Mouse (Mus musculus) liver, embryonic 16.5 days (tissue): Measurements from ENCODE around the gene Ipo9. TPM values are rescaled to one million over a fixed set of nuclear protein-coding genes. Genes with fewer than 3 reads are reported as not detected.

ENCODE experiments used
- ATAC-seq: fragments of 200-750 bp; cut with Nextera tagmentation; 2 replicates; pipeline ENCODE4 v1.8.0; 2017; ENCODE audit warnings: low read depth, mild to moderate bottlenecking, moderate number of reproducible peaks, moderate library complexity
- H3K27ac ChIP-seq: fragments of 300-500 bp; sonication (generic); 2 replicates; pipeline ENCODE4 v1.5.1; 2014; ENCODE audit warnings: mild to moderate bottlenecking, low read length
- H3K27me3 ChIP-seq: fragments of 300-500 bp; sonication (generic); 2 replicates; pipeline ENCODE4 v1.6.1; 2014; ENCODE audit warnings: low read depth, low read length, mixed read lengths; ENCODE audit not compliant: control insufficient read depth, insufficient read depth
- H3K36me3 ChIP-seq: fragments of 300-500 bp; sonication (generic); 2 replicates; pipeline ENCODE4 v1.6.1; 2014; ENCODE audit warnings: mild to moderate bottlenecking; ENCODE audit not compliant: control insufficient read depth, insufficient read depth
- H3K4me1 ChIP-seq: fragments of 300-500 bp; sonication (generic); 2 replicates; pipeline ENCODE4 v1.6.1; 2014; ENCODE audit warnings: low read depth, low read length, mixed read lengths; ENCODE audit not compliant: control insufficient read depth
- H3K4me2 ChIP-seq: fragments of 300-500 bp; sonication (generic); 2 replicates; pipeline ENCODE4 v1.6.1; 2014; ENCODE audit warnings: low read depth, low read length, mixed read lengths
- H3K4me3 ChIP-seq: fragments of 300-500 bp; sonication (generic); 2 replicates; pipeline ENCODE4 v1.5.1; 2014; ENCODE audit warnings: low read depth, mild to moderate bottlenecking, low read length
- H3K9ac ChIP-seq: fragments of 300-500 bp; sonication (generic); 2 replicates; pipeline ENCODE4 v1.6.1; 2014; ENCODE audit warnings: low read depth, low read length
- H3K9me3 ChIP-seq: fragments of 300-500 bp; sonication (generic); replicated peaks from 2 replicates; pipeline ENCODE4 v1.6.1; 2016; ENCODE audit warnings: low read length; ENCODE audit not compliant: control insufficient read depth
- WGBS: fragments of 180-500 bp; shearing (Covaris S2); extraction: QIAGEN DNeasy Blood & Tissue Kit; methylation state at CpG from one replicate; pipeline ENCODE4 v1.1.7; 2014; ENCODE audit not compliant: insufficient replicate concordance; 5-methylcytosine and 5-hydroxymethylcytosine counted together
- polyA plus RNA-seq: library from polyadenylated mRNA; unstranded; fragments of >200 nt; fragmentation: Nextera tagmentation; extraction: Ambion mirVana; gene quantifications from 2 replicates; pipeline ENCODE4 v1.2.1, GENCODE M21; 2015

The Ipo9 gene
- polyA plus RNA-seq, 1 experiment from 2014 or later = 23.5 TPM

GRCm38 (mm10) chr1:135443506-135443905 is 13.2 kb upstream of the Ipo9 start:
- Histone ChIP-seq H3K36me3 (no peaks in the 10 kb centered on the region), H3K4me3 (no peak overlapping the region), H3K4me2 (no peak overlapping the region), H3K9ac (no peak overlapping the region), H3K27ac (no peak overlapping the region), H3K27me3 (no peaks in the 10 kb centered on the region), H3K4me1 (no peaks in the 10 kb centered on the region), H3K9me3 (no peaks in the 10 kb centered on the region)
- 78% methylated on average over 12 of the region's 12 CpGs for WGBS
- ATAC-seq = no peak

GRCm38 (mm10) chr1:135441861-135442260 is 11.6 kb upstream of the Ipo9 start:
- Histone ChIP-seq H3K9me3 (no peaks in the 10 kb centered on the region), H3K9ac (no peak overlapping the region), H3K27ac (no peak overlapping the region), H3K4me2 (no peak overlapping the region), H3K27me3 (no peaks in the 10 kb centered on the region), H3K36me3 (no peaks in the 10 kb centered on the region), H3K4me1 (no peaks in the 10 kb centered on the region), H3K4me3 (no peak overlapping the region)
- ATAC-seq = no peak
- 71% methylated on average over 3 of the region's 3 CpGs for WGBS

GRCm38 (mm10) chr1:135440986-135441385 is 10.7 kb upstream of the Ipo9 start:
- Histone ChIP-seq H3K9me3 (no peaks in the 10 kb centered on the region), H3K4me3 (no peak overlapping the region), H3K27ac (no peak overlapping the region), H3K4me1 (no peaks in the 10 kb centered on the region), H3K9ac (no peak overlapping the region), H3K36me3 (no peaks in the 10 kb centered on the region), H3K4me2 (no peak overlapping the region), H3K27me3 (no peaks in the 10 kb centered on the region)
- WGBS = 54% methylated on average over 6 of the region's 6 CpGs
- no peak for ATAC-seq

- 66% methylated on average over 6 of the region's 6 CpGs for WGBS
- Histone ChIP-seq H3K36me3 (no peaks in the 10 kb centered on the region), H3K27ac (no peak overlapping the region), H3K9me3 (no peaks in the 10 kb centered on the region), H3K4me1 (no peaks in the 10 kb centered on the region), H3K27me3 (no peaks in the 10 kb centered on the region), H3K4me2 (no peak overlapping the region), H3K4me3 (no peak overlapping the region), H3K9ac (no peak overlapping the region)
- no peak for ATAC-seq
Observed at GRCm38 (mm10) chr1:135438801-135439200, 8.5 kb upstream of the Ipo9 start.

GRCm38 (mm10) chr1:135435823-135436222 is 5.5 kb upstream of the Ipo9 start:
- Histone ChIP-seq H3K4me3 (no peak overlapping the region), H3K4me2 (no peak overlapping the region), H3K27me3 (no peaks in the 10 kb centered on the region), H3K9me3 (no peaks in the 10 kb centered on the region), H3K36me3 (no peaks in the 10 kb centered on the region), H3K4me1 (peaks cover 4% of the 10 kb centered on the region), H3K9ac (no peak overlapping the region), H3K27ac (no peak overlapping the region)
- 0 out of 2 replicates have a peak, but pooled peaks have one; percentile 19 for ATAC-seq
- WGBS = 3% methylated on average over 2 of the region's 2 CpGs

- peak overlapping the region; percentile 73 for H3K4me3 ChIP-seq
- 3% methylated on average over 14 of the region's 14 CpGs for WGBS
- peak overlapping the region; percentile 58 for H3K9ac ChIP-seq
- peak overlapping the region; percentile 79 for H3K4me2 ChIP-seq
- no peaks in the 10 kb centered on the region for H3K9me3 ChIP-seq
- ATAC-seq = peak; percentile 61
- no peaks in the 10 kb centered on the region for H3K36me3 ChIP-seq
- no peaks in the 10 kb centered on the region for H3K27me3 ChIP-seq
- H3K4me1 ChIP-seq = peaks cover 14% of the 10 kb centered on the region
- H3K27ac ChIP-seq = no peak overlapping the region
Observed at GRCm38 (mm10) chr1:135430669-135431017, 344 bp upstream of the Ipo9 start.

- WGBS = 64% methylated on average over 6 of the region's 6 CpGs
- ATAC-seq = no peak
- Histone ChIP-seq H3K36me3 (no peaks in the 10 kb centered on the region), H3K4me1 (peaks cover 14% of the 10 kb centered on the region), H3K4me2 (no peak overlapping the region), H3K27me3 (no peaks in the 10 kb centered on the region), H3K4me3 (no peak overlapping the region), H3K9me3 (no peaks in the 10 kb centered on the region), H3K9ac (no peak overlapping the region), H3K27ac (no peak overlapping the region)
Observed at GRCm38 (mm10) chr1:135427390-135427789, 2.9 kb downstream of the Ipo9 start.

- H3K4me1 ChIP-seq = peaks cover 14% of the 10 kb centered on the region
- H3K27me3 ChIP-seq = no peaks in the 10 kb centered on the region
- no peak overlapping the region for H3K4me2 ChIP-seq
- H3K9me3 ChIP-seq = no peaks in the 10 kb centered on the region
- ATAC-seq = no peak
- no peak overlapping the region for H3K9ac ChIP-seq
- H3K4me3 ChIP-seq = no peak overlapping the region
- no peak overlapping the region for H3K27ac ChIP-seq
- WGBS = 85% methylated on average over 10 of the region's 10 CpGs
- H3K36me3 ChIP-seq = no peaks in the 10 kb centered on the region
Observed at GRCm38 (mm10) chr1:135426645-135427044, 3.7 kb downstream of the Ipo9 start.

- no peak for ATAC-seq
- H3K36me3 ChIP-seq = peaks cover 12% of the 10 kb centered on the region
- no peaks in the 10 kb centered on the region for H3K4me1 ChIP-seq
- no peak overlapping the region for H3K9ac ChIP-seq
- no peak overlapping the region for H3K4me3 ChIP-seq
- no peak overlapping the region for H3K4me2 ChIP-seq
- WGBS = 73% methylated on average over 6 of the region's 6 CpGs
- no peaks in the 10 kb centered on the region for H3K9me3 ChIP-seq
- no peak overlapping the region for H3K27ac ChIP-seq
- no peaks in the 10 kb centered on the region for H3K27me3 ChIP-seq
Observed at GRCm38 (mm10) chr1:135422772-135423171, 7.5 kb downstream of the Ipo9 start.

GRCm38 (mm10) chr1:135413996-135414395 is 16.3 kb downstream of the Ipo9 start:
- H3K4me1 ChIP-seq = no peaks in the 10 kb centered on the region
- peaks cover 26% of the 10 kb centered on the region for H3K36me3 ChIP-seq
- H3K9me3 ChIP-seq = no peaks in the 10 kb centered on the region
- no peak overlapping the region for H3K27ac ChIP-seq
- H3K27me3 ChIP-seq = no peaks in the 10 kb centered on the region
- H3K4me2 ChIP-seq = no peak overlapping the region
- no peak overlapping the region for H3K4me3 ChIP-seq
- no peak overlapping the region for H3K9ac ChIP-seq
- no peak for ATAC-seq
